Mouse (Mus musculus): ENCODE data around the gene Ubl7.

DNA sequence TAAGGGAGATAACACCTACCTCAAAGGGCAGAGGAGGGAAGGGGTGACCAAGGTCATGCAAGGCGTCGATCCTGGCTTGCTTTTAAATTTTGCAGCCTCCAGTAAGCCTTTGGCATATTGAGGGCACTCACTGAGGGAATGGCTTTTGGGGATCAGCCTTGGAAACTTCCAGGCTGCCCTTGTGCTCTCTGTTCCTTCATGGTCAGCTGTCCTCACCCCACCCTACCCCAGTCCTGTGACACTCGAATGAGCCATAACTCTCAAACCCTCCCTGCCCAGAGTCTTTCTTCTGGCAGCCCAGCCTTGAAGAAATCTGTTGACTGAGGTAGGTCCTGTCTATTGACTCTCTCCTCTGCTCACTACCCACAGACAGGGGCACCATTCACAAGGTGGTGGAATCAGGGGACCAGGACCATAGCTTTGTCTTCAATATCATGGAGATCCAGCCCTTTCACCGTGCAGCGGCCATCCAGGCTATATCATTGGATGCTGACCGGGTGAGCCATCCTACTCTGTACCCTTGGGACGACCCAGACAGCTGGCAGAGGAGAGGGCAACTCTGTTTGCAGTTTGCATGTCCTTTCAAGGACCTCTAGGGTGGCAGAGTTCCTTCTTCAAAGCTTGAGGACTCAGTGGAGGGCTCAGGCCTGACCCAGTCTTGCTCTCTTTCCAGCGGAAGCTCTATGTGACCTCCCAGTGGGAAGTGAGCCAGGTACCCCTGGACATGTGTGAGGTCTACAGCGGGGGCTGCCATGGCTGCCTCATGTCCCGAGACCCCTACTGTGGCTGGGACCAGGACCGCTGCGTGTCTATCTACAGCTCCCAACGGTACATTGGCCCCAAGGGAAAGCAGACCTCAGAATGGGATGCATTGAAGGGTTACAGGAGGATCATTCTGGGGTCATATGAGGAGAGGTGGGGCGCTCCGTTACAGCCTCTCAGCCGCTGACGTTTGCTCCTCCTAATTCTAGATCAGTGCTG is 49.4 kb downstream of the Ubl7 start:
- no peak for TF ChIP-seq CTCF (IDR thresholded peaks at IDR 0.05; ENCODE audit: low read depth, low read length)
- TF ChIP-seq POLR2A (IDR thresholded peaks at IDR 0.05; ENCODE audit: borderline replicate concordance, low read depth, low read length), result no peak
